Mouse (Mus musculus): ENCODE results near the gene Egfl6. TPM values are rescaled to one million over a fixed set of nuclear protein-coding genes. Genes with fewer than 3 reads are reported as not detected.

Egfl6 gene
- total RNA-seq (2021) (under 1 TPM; 0.31 to 0.32 TPM), polyA plus RNA-seq (2012; rRNA removed) (0.18 TPM in 2 replicates)
- long read RNA-seq = 0 reads

GRCm38 (mm10) chrX:166584947-166585824, at the start of gene Egfl6:
Gene Egfl6, minus strand, starts transcription at chrX:166585720.
- Histone ChIP-seq H3K9ac (ENCODE audit: low read depth, low read length) (no peak within 1 kb of the TSS), H3K4me1 (ENCODE audit: control insufficient read depth, insufficient read depth, low read length) (no peaks in the 10 kb centered on the region), H3K27me3 (ENCODE audit: control insufficient read depth, insufficient read depth, low read length) (no peaks in the 10 kb centered on the region; the same call in 1 of the 2 replicates), H3K36me3 (ENCODE audit: control insufficient read depth, insufficient read depth, low read length) (no peaks in the 10 kb centered on the region), H3K4me3 (no peak within 1 kb of the TSS), H3K27ac (no peak within 1 kb of the TSS), H3K79me2 (replicated peaks; ENCODE audit: control insufficient read depth, insufficient read depth, low read length) (no peaks in the 10 kb centered on the region)
- intact Hi-C loops (cut with DNase I) = no loop called here
- 22% methylated on average over 38 of the region's 39 CpGs for WGBS
- TF ChIP-seq CTCF (IDR thresholded peaks at IDR 0.05) = no peak
- peak in 1 of 2 experiments; percentile 3 for DNase-seq

GRCm38 (mm10) chrX:166626866-166627570, 41.5 kb upstream of the Egfl6 start:
- no peak for TF ChIP-seq EP300 (IDR thresholded peaks at IDR 0.05; ENCODE audit: insufficient read depth, low read depth, low read length)
- no peak for TF ChIP-seq POLR2A (IDR thresholded peaks at IDR 0.05; ENCODE audit: insufficient read depth, low read depth, low read length)
- no peak for TF ChIP-seq CTCF (IDR thresholded peaks at IDR 0.05)
- no peaks in the 10 kb centered on the region for H3K79me2 ChIP-seq (replicated peaks; ENCODE audit: control insufficient read depth, insufficient read depth, low read length)
- no peaks in the 10 kb centered on the region for H3K27me3 ChIP-seq (ENCODE audit: control insufficient read depth, insufficient read depth, low read length)
- peak; percentile 11 to 22 for DNase-seq
- H3K27ac ChIP-seq = no peak overlapping the region
- no peak overlapping the region for H3K4me3 ChIP-seq
- no peak overlapping the region for H3K9ac ChIP-seq (ENCODE audit: low read depth, low read length)
- 43% methylated on average over 3 of the region's 3 CpGs for WGBS
- intact Hi-C loops (cut with DNase I) = no loop called here
- no peaks in the 10 kb centered on the region for H3K4me1 ChIP-seq (ENCODE audit: control insufficient read depth, insufficient read depth, low read length)
- H3K36me3 ChIP-seq (ENCODE audit: control insufficient read depth, insufficient read depth, low read length) = no peaks in the 10 kb centered on the region

- Histone ChIP-seq H3K79me2 (replicated peaks; ENCODE audit: control insufficient read depth, insufficient read depth, low read length) (no peaks in the 10 kb centered on the region), H3K4me1 (ENCODE audit: control insufficient read depth, insufficient read depth, low read length) (no peaks in the 10 kb centered on the region), H3K4me3 (no peak overlapping the region), H3K27ac (no peak overlapping the region), H3K36me3 (ENCODE audit: control insufficient read depth, insufficient read depth, low read length) (no peaks in the 10 kb centered on the region), H3K9ac (ENCODE audit: low read depth, low read length) (no peak overlapping the region), H3K27me3 (ENCODE audit: control insufficient read depth, insufficient read depth, low read length) (no peaks in the 10 kb centered on the region)
- no peak for TF ChIP-seq EP300 (IDR thresholded peaks at IDR 0.05; ENCODE audit: insufficient read depth, low read depth, low read length)
- no peak for TF ChIP-seq CTCF (IDR thresholded peaks at IDR 0.05)
- no peak for TF ChIP-seq POLR2A (IDR thresholded peaks at IDR 0.05; ENCODE audit: insufficient read depth, low read depth, low read length)
- 65% methylated on average over 4 of the region's 4 CpGs for WGBS
- DNase-seq = no peak
- intact Hi-C loops (cut with DNase I) = no loop called here
Observed at GRCm38 (mm10) chrX:166626174-166626573, 40.7 kb upstream of the Egfl6 start.

- Histone ChIP-seq H3K79me2 (replicated peaks; ENCODE audit: control insufficient read depth, insufficient read depth, low read length) (no peaks in the 10 kb centered on the region), H3K27me3 (ENCODE audit: control insufficient read depth, insufficient read depth, low read length) (no peaks in the 10 kb centered on the region), H3K4me1 (ENCODE audit: control insufficient read depth, insufficient read depth, low read length) (no peaks in the 10 kb centered on the region), H3K4me3 (no peak overlapping the region), H3K27ac (no peak overlapping the region), H3K36me3 (ENCODE audit: control insufficient read depth, insufficient read depth, low read length) (no peaks in the 10 kb centered on the region), H3K9ac (ENCODE audit: low read depth, low read length) (no peak overlapping the region)
- TF ChIP-seq EP300 (IDR thresholded peaks at IDR 0.05; ENCODE audit: insufficient read depth, low read depth, low read length) = no peak
- no peak for TF ChIP-seq POLR2A (IDR thresholded peaks at IDR 0.05; ENCODE audit: insufficient read depth, low read depth, low read length)
- TF ChIP-seq CTCF (IDR thresholded peaks at IDR 0.05) = no peak
- intact Hi-C loops (cut with DNase I) = no loop called here
- no peak for DNase-seq
- 66% methylated on average over 3 of the region's 3 CpGs for WGBS
Observed at GRCm38 (mm10) chrX:166623176-166623575, 37.7 kb upstream of the Egfl6 start.

- intact Hi-C loops (cut with DNase I) = no loop called here
- Histone ChIP-seq H3K4me1 (ENCODE audit: control insufficient read depth, insufficient read depth, low read length) (no peaks in the 10 kb centered on the region), H3K27me3 (ENCODE audit: control insufficient read depth, insufficient read depth, low read length) (no peaks in the 10 kb centered on the region), H3K36me3 (ENCODE audit: control insufficient read depth, insufficient read depth, low read length) (no peaks in the 10 kb centered on the region), H3K9ac (ENCODE audit: low read depth, low read length) (no peak overlapping the region), H3K4me3 (no peak overlapping the region), H3K27ac (no peak overlapping the region), H3K79me2 (replicated peaks; ENCODE audit: control insufficient read depth, insufficient read depth, low read length) (no peaks in the 10 kb centered on the region)
- 73% methylated on average over 9 of the region's 9 CpGs for WGBS
- DNase-seq = no peak
- TF ChIP-seq EP300 (IDR thresholded peaks at IDR 0.05; ENCODE audit: insufficient read depth, low read depth, low read length) (no peak), POLR2A (IDR thresholded peaks at IDR 0.05; ENCODE audit: insufficient read depth, low read depth, low read length) (no peak), CTCF (IDR thresholded peaks at IDR 0.05) (no peak)
Observed at GRCm38 (mm10) chrX:166621560-166622301, 36.2 kb upstream of the Egfl6 start.
